Mouse (Mus musculus) frontal cortex, postnatal 25 days (tissue): ENCODE measurements around the gene Macrod1.

Experiments used
- DNase-seq, 2 experiments: peaks; one replicate each; pipeline ENCODE4 v3.0.0; 2022; ENCODE audit warnings: low spot score in 2 of 2

Gene Macrod1

GRCm38 (mm10) chr19:7113574-7113973 is 57.0 kb downstream of the Macrod1 start:
- no peak for DNase-seq

- DNase-seq: no peak
These were observed 59.6 kb downstream of the Macrod1 start for GRCm38 (mm10) chr19:7116038-7116731.

- DNase-seq: no peak
These were observed 60.5 kb downstream of the Macrod1 start for GRCm38 (mm10) chr19:7117141-7117540.

- DNase-seq: no peak
These were observed 61.2 kb downstream of the Macrod1 start for GRCm38 (mm10) chr19:7117653-7118307.

GRCm38 (mm10) chr19:7121252-7121651 is 64.6 kb downstream of the Macrod1 start:
- DNase-seq: no peak

GRCm38 (mm10) chr19:7122277-7122676 is 65.7 kb downstream of the Macrod1 start:
- no peak for DNase-seq

- no peak for DNase-seq
These were observed 66.2 kb downstream of the Macrod1 start for GRCm38 (mm10) chr19:7122698-7123306.

- DNase-seq: no peak
These were observed 69.0 kb downstream of the Macrod1 start for GRCm38 (mm10) chr19:7125526-7126156.

GRCm38 (mm10) chr19:7126209-7126608 is 69.6 kb downstream of the Macrod1 start:
- DNase-seq: no peak

- DNase-seq: no peak
These were observed 70.3 kb downstream of the Macrod1 start for GRCm38 (mm10) chr19:7126933-7127332.

GRCm38 (mm10) chr19:7128551-7129475 is 72.2 kb downstream of the Macrod1 start:
- DNase-seq: no peak

GRCm38 (mm10) chr19:7130317-7130716 is 73.7 kb downstream of the Macrod1 start:
- DNase-seq: no peak

GRCm38 (mm10) chr19:7133436-7133835 is 76.8 kb downstream of the Macrod1 start:
- no peak for DNase-seq

GRCm38 (mm10) chr19:7134631-7135091 is 78.1 kb downstream of the Macrod1 start:
- no peak for DNase-seq

GRCm38 (mm10) chr19:7135525-7135924 is 78.9 kb downstream of the Macrod1 start:
- DNase-seq: no peak

GRCm38 (mm10) chr19:7136016-7136415 is 79.4 kb downstream of the Macrod1 start:
- DNase-seq: no peak

GRCm38 (mm10) chr19:7136714-7137498 is 80.3 kb downstream of the Macrod1 start:
- DNase-seq: no peak

- DNase-seq: no peak
These were observed 81.7 kb downstream of the Macrod1 start for GRCm38 (mm10) chr19:7138327-7138726.

- no peak for DNase-seq
These were observed 82.7 kb downstream of the Macrod1 start for GRCm38 (mm10) chr19:7139321-7139720.

GRCm38 (mm10) chr19:7140373-7140772 is 83.8 kb downstream of the Macrod1 start:
- DNase-seq: no peak
